Mouse (Mus musculus): ENCODE measurements around the gene Plekhb1. TPM values are rescaled to one million over a fixed set of nuclear protein-coding genes. Genes with fewer than 3 reads are reported as not detected.

Plekhb1 gene
- total RNA-seq, 2 experiments from 2014 or later = 1.6 to 2.3 TPM

Other genes with a start within 250 kb of the Plekhb1 start
- 100 to 1,000 TPM in 1 of 2 experiments, 10 to 100 TPM in 1; 62.7 to 107 TPM for gene Ucp3, start 189.4 kb downstream of the Plekhb1 start, total RNA-seq (2021)
- 100 to 1,000 TPM; 835 to 891 TPM for gene Ucp2, start 169.1 kb downstream of the Plekhb1 start, total RNA-seq (2021)
- not detected for gene Dnajb13, start 147.5 kb downstream of the Plekhb1 start, total RNA-seq (2021)
- 10 to 100 TPM in 1 of 2 experiments, 1 to 10 TPM in 1; 8.4 to 15.3 TPM for gene Coa4, start 125.3 kb downstream of the Plekhb1 start, total RNA-seq (2021)
- gene Rab6a, start 55.0 kb downstream of the Plekhb1 start, total RNA-seq (2021) = 10 to 100 TPM; 77.2 to 78.6 TPM
- 10 to 100 TPM; 70.3 to 70.4 TPM for gene Mrpl48, start 54.1 kb downstream of the Plekhb1 start, total RNA-seq (2021)
- 10 to 100 TPM; 52.7 to 53.7 TPM for gene Fam168a, start 44.2 kb upstream of the Plekhb1 start, total RNA-seq (2021)
- 1 to 10 TPM; 4.0 to 4.6 TPM for gene Relt, start 201.0 kb upstream of the Plekhb1 start, total RNA-seq (2021)

Data from heart, postnatal 10 days (tissue).